Mouse (Mus musculus) 3134 (cell line): ENCODE data around the gene Tenm4.

Experiments used
- DNase-seq: peaks from one replicate; pipeline ENCODE4 v3.0.0-alpha.2; 2011; ENCODE audit warnings: low spot score; ENCODE audit not compliant: insufficient read length; ENCODE audit errors: extremely low read depth

Gene Tenm4

GRCm38 (mm10) chr7:96457891-96458290, 286.8 kb downstream of the Tenm4 start:
- no peak for DNase-seq

GRCm38 (mm10) chr7:96458992-96459391, 287.9 kb downstream of the Tenm4 start:
- no peak for DNase-seq

GRCm38 (mm10) chr7:96466761-96467160, 295.7 kb downstream of the Tenm4 start:
- DNase-seq: no peak

DNA sequence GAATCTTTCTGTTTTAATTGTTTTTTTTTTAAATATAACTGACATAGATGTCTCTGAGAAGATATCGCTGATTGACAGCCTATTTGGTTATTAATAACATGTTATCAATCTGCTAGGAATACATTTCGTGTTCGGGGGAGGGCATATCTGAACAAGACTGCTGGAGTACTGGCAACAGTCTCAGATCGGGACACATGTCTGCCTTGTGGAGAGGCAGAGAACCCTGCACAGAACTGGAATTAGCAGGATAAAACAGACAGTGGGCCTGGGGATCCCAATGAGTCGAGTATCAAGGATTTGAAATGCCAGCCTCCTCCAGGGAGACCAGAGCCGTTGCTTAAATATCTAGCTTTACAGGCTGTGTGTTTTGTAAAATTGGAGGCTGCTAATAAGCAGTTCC, 299.8 kb downstream of the Tenm4 start:
- DNase-seq: no peak

GRCm38 (mm10) chr7:96474560-96475089, 303.6 kb downstream of the Tenm4 start:
- peak; percentile 5 for DNase-seq

DNA sequence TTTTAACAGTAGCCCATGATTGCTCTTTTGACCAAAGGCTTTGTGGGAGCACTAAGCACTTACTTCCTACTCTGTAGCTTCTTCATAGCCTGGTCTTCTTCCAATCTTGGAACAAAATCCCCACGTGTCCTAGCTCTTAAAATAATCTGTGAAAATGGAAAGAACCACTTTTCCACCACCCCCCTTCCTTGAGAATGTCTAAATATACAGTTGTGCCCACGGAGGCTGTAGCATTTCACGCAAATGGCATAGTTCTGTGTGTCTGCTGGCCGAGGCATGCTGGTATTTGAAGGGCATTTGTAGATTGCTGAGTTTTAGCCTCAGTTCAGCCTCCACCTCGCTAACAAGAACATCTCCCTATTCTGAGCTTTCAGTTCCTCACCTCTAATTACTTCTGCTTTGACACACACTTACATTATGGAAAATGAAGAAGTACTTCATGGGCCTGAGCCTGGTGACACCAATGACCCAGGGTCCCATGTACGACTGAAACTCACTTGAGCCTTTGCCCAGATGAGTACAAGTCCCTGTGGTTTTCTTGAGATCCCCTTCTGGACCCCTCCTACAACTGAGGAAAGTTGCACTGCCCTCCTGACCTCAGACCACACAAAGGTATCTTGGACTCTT, 306.1 kb downstream of the Tenm4 start:
- no peak for DNase-seq

- no peak for DNase-seq
Measured at GRCm38 (mm10) chr7:96479139-96479538, 308.1 kb downstream of the Tenm4 start.

DNA sequence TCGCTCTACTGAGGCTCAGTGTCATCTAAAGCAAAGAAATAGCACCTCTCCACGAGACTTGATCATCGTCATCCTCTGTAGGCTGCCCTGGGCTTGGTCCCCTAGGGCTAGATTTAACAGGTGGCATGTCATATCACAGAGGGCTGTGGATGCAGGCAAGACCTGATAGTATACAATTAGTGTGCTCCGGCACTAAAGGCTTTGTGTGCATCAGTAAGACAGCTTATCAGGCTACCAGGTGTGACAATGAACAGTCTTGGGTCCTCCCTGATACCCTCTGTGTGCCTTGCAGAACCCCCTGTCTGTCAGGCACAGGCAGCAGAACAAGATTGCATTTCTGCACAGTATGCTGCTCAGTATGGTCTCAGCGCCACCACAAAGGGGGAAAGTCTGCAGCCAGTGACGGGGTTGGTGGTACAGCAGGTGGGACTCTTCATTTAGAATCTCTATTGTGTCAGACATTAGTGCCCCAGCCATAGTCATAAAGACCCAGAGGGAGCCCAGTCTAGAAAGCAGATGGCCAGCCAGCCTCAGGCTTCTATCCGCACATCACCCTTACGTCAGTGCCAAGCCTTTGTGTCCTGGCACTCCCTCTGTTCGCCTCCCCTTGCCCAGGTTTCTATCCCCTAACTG, 309.4 kb downstream of the Tenm4 start:
- DNase-seq: no peak

DNA sequence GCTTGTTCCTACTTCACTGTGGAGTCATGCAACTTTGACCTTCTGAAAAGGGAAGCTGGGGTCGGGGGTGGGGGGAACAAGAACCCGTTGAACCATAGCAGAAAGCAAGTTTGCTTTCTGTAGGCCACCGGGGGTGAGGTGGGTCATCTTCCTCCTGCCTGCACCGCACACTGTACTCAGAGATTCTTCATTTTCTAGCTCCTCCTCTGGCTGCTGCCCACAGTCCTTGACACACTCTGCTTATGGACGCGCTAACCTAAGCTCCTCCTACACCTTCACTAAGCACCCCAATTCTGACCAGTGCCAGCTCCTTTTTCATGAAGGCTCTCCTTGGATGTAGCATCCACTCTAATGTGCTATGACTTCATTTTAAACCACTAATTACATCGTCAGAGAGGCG, 311.9 kb downstream of the Tenm4 start:
- no peak for DNase-seq

GRCm38 (mm10) chr7:96484006-96484581, 313.0 kb downstream of the Tenm4 start:
- no peak for DNase-seq

GRCm38 (mm10) chr7:96489348-96490076, 318.5 kb downstream of the Tenm4 start:
- DNase-seq: no peak

DNA sequence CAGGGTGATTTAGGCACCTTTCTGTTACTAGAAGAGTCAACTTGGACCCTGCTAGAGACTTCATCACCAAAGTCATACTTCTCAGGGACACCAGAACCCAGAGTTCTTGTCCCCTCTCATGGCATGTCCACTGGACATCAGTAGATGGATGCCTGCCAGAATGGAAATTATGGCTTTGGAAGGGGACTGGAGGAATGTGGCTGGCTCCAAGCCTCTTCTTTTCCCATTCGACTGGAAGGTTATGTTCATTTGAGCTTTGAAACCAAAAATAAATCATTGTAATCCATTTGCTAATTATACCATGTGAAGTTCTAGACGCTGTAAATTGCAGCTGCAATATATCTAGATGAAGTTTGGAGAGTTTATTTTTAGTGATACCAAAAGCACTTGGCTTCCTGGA, 320.9 kb downstream of the Tenm4 start:
- no peak for DNase-seq

DNA sequence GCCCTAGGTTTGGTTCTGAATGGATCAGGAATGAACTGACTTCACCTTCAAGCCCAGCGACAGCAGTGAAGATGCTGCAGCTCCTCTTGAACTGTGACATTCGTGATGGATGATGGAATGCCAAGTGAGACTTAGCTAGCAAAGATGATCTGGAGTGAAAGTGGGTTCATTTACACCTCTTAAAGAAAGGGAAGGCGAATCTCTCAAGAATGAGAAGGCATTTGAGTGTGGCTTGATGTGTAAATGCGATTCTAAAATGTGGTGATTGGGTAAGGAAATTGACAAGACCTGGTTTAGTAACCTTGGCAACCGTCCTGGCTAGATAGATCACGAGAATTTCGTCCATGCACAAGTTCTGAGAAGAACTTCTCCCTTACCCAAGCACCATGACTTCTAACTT, 321.6 kb downstream of the Tenm4 start:
- no peak for DNase-seq

DNA sequence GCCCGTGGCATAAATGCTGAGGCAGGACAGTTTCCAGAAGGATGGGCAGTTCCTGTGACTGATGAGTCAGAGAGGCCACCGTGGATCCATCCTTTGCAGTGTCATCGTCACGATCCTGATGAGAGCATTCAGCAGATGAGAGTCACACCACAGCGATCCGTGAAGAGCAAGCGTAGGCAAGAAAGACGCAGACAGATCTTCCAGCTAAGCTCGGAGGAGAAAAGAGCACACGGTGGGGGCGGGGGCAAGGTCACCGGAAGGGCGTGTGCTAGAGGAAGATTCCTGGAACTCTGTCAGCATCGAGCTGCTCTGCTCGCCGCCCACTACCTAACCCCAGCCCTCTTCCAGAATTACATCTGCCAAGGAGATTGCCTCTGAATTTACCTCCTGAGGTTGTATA, 323.0 kb downstream of the Tenm4 start:
- no peak for DNase-seq

DNA sequence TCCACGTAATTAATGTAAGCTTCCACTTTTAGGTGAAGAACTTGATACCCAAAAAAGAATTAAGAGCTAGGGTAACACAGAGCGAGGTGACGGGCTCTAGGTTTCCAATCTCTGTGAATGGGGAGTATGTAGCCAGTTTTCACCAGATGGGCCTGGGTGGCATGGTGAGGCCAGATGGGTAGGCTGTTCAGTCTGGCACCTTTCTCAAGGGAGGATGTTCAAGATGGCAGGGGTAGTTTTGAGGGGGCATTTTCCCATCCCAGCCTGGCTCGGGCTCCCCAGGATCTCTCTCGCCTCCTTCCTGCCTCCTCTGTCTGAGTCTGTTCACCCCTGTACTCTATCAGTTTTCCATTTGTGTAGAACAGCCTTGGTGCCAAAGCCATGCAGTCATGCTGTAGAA, 329.1 kb downstream of the Tenm4 start:
- no peak for DNase-seq

DNA sequence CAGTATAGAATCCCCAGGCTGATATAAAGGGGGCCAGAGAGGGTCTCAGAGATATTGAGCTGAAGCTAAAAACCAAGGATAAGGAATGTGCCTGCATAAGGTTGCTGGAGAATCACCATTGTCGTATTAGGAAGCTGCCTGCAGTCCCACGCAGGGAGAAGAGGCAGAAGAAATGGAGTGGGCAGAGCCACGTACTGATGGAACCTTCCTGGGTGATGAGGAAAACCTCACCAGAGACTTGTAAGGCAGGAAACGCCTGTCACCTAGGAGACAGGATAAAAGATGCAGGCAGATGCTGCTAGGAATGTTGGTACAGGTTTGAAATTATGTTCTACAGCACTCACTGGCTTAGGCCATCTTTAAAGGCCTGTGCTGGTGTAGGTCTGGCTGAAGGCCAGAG, 329.8 kb downstream of the Tenm4 start:
- no peak for DNase-seq

GRCm38 (mm10) chr7:96502321-96502973, 331.4 kb downstream of the Tenm4 start:
- DNase-seq: no peak

DNA sequence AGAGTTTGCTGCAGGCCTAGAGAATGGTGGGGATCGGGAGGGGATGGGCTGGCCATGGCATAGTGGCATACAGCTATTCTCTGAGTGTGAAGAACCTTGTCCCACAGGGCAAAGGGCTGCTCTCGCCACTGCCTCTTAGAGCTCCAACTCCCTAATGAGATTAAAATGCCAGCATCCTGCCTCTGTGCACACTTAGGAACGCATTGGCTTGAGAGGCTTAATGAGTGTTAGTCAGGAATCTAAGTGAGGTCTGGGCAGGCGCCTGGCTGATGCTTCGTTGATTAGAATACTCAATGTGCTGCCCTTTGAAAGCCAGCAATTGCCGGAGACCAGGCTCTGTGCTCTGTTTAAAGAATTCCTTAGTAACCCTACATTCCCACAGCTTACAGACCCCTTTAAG, 334.5 kb downstream of the Tenm4 start:
- no peak for DNase-seq

DNA sequence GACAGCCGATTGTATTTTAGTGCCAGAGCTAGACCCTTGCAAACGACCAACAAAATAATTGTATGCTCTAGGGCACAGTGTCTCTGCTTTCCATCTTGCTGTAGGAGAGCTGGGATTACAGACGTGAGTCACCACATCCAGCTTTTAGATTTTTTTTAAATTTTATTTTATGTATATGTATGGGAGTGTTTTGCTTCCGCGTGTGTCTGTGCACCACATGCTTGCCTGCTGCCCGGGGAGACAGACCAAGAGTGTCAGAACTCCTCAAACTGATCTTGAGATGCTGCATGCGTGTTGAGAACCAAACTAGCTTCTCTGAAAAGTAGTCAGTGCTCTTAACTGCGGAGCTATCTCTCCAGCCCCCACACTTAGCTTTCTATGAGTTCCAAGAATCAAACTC, 336.0 kb downstream of the Tenm4 start:
- DNase-seq: no peak

- peak; percentile 27 for DNase-seq
Measured at GRCm38 (mm10) chr7:96510396-96510795, 339.4 kb downstream of the Tenm4 start.

DNA sequence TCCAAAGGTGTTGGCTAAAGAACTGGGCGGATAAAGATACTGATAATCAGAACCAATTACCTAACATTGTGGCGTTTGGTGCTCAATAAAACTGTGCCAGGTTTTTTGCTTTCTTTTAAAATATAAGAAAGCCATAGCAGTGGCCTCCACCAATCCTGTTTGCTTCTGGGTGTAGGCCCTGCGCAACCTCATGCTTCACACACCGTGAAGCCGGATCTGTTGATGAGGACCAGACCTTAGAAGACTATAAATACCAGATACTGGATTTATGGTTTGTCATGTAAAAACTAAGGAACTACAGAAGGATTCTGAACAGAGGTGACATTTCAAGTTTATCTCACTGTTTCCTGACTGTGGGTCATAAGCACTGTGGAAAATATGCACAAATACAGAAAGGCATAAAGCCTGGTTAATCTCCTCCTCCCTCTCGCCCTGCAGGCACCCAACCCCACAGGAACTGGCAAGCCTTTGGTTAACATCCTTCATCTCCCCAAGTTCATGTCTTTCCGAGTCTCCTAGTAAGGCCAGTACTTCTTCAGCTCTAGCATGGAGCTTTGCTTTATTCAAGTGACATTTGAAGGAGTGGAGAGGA, 340.1 kb downstream of the Tenm4 start:
- no peak for DNase-seq
